Mouse (Mus musculus): Measurements from ENCODE around the gene Eif2b3. TPM values are rescaled to one million over a fixed set of nuclear protein-coding genes. Genes with fewer than 3 reads are reported as not detected.
A peak's percentile ranks its signal among the peaks of the same experiment; 100 is the strongest.

The Eif2b3 gene
- total and polyA plus RNA-seq, 2 experiments = 4.5 to 9.5 TPM

DNA sequence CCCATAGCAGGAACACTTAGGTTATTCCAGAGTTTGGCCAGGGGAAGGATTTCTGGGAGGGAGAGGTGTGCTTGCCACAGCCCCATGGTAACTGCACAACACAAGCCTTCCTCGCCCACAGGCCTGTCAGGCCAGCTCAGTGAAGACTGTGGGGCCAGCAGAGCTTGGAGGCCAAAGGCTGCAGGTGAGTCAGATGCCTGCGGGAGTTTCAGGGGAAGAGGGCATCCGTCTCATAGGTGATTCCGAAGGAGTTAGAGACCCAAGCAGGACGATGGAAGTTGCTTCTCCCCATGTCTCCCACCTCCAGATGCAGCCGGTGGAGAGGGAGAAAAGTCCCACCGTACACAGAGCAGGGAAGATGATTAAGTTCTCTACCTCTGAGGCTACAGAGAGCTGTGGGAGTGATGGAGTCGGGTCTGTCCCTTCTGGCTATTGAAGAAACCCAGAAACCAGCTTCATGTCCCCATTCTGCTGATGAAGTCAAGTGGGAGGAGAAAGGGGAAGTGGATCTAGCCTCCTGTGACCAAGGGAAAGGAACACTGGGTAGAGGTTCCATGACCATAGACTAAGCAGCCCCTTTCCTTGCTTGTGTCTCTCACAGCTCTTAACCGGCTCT lies 107.6 kb downstream of the Eif2b3 start, which contains the start of gene Tctex1d4:
Gene Tctex1d4 (plus strand): TSS at position 120 of the 616 bp plus-strand sequence.
- H3K27ac ChIP-seq (replicated peaks; ENCODE audit: insufficient read depth, low read depth, low read length) = peak within 1 kb of the TSS; percentile 86
- H3K36me3 ChIP-seq (ENCODE audit: control insufficient read depth, insufficient read depth, low read length) = peaks cover 42% of the 10 kb centered on the region
- no peak within 1 kb of the TSS for H3K4me3 ChIP-seq (ENCODE audit: insufficient read depth, low read depth, low read length)
- H3K4me1 ChIP-seq (ENCODE audit: control insufficient read depth, insufficient read depth, low read length) = peaks cover 15% of the 10 kb centered on the region
- WGBS = 75% methylated on average over 9 of the region's 9 CpGs
- TF ChIP-seq CTCF (IDR thresholded peaks at IDR 0.05; ENCODE audit: low read depth, low read length) = no peak
- 0 out of 2 replicates have a peak, but pooled peaks have one; percentile 40 for TF ChIP-seq POLR2A (IDR thresholded peaks at IDR 0.05; ENCODE audit: extremely low read depth, insufficient read depth, low read length)
- H3K9ac ChIP-seq (ENCODE audit: low read depth, low read length) = peak within 1 kb of the TSS; percentile 27; the same call in 1 of the 2 replicates
- H3K79me2 ChIP-seq (ENCODE audit: control insufficient read depth, insufficient read depth, low read length) = no peaks in the 10 kb centered on the region
- no peaks in the 10 kb centered on the region for H3K27me3 ChIP-seq (ENCODE audit: control insufficient read depth, insufficient read depth, low read length)
- DNase-seq (ENCODE audit: extremely low read depth, low read depth, low spot score) = no peak

GRCm38 (mm10) chr4:117127991-117128686 lies 108.9 kb downstream of the Eif2b3 start:
- H3K79me2 ChIP-seq (ENCODE audit: control insufficient read depth, insufficient read depth, low read length) = peaks cover 1% of the 10 kb centered on the region; the same call in 1 of the 2 replicates
- H3K27me3 ChIP-seq (ENCODE audit: control insufficient read depth, insufficient read depth, low read length) = no peaks in the 10 kb centered on the region
- no peak overlapping the region for H3K4me3 ChIP-seq (ENCODE audit: insufficient read depth, low read depth, low read length)
- peaks cover 20% of the 10 kb centered on the region for H3K4me1 ChIP-seq (ENCODE audit: control insufficient read depth, insufficient read depth, low read length)
- peaks cover 48% of the 10 kb centered on the region for H3K36me3 ChIP-seq (ENCODE audit: control insufficient read depth, insufficient read depth, low read length)
- no peak overlapping the region for H3K27ac ChIP-seq (replicated peaks; ENCODE audit: insufficient read depth, low read depth, low read length)
- H3K9ac ChIP-seq (ENCODE audit: low read depth, low read length) = no peak overlapping the region
- TF ChIP-seq POLR2A (IDR thresholded peaks at IDR 0.05; ENCODE audit: extremely low read depth, insufficient read depth, low read length) (0 out of 2 replicates have a peak, but pooled peaks have one; percentile 1), CTCF (IDR thresholded peaks at IDR 0.05; ENCODE audit: low read depth, low read length) (no peak)
- WGBS = 79% methylated on average over 33 of the region's 33 CpGs
- peak; percentile 24 for DNase-seq (ENCODE audit: extremely low read depth, low read depth, low spot score)

- Histone ChIP-seq H3K4me3 (ENCODE audit: insufficient read depth, low read depth, low read length) (peak overlapping the region; percentile 29), H3K4me1 (ENCODE audit: control insufficient read depth, insufficient read depth, low read length) (peaks cover 24% of the 10 kb centered on the region), H3K27me3 (ENCODE audit: control insufficient read depth, insufficient read depth, low read length) (no peaks in the 10 kb centered on the region), H3K36me3 (ENCODE audit: control insufficient read depth, insufficient read depth, low read length) (peaks cover 48% of the 10 kb centered on the region), H3K27ac (replicated peaks; ENCODE audit: insufficient read depth, low read depth, low read length) (peak overlapping the region; percentile 58; the same call in 1 of the 2 replicates), H3K9ac (ENCODE audit: low read depth, low read length) (peak overlapping the region; percentile 85), H3K79me2 (ENCODE audit: control insufficient read depth, insufficient read depth, low read length) (peaks cover 6% of the 10 kb centered on the region; the same call in 1 of the 2 replicates)
- WGBS = 54% methylated on average over 6 of the region's 6 CpGs
- DNase-seq (ENCODE audit: extremely low read depth, low read depth, low spot score) = no peak
- TF ChIP-seq CTCF (IDR thresholded peaks at IDR 0.05; ENCODE audit: low read depth, low read length) (no peak), POLR2A (IDR thresholded peaks at IDR 0.05; ENCODE audit: extremely low read depth, insufficient read depth, low read length) (0 out of 2 replicates have a peak, but pooled peaks have one; percentile 1)
Measured at GRCm38 (mm10) chr4:117130790-117131189, 111.6 kb downstream of the Eif2b3 start.

- no peak for DNase-seq (ENCODE audit: extremely low read depth, low read depth, low spot score)
- peaks cover 24% of the 10 kb centered on the region for H3K4me1 ChIP-seq (ENCODE audit: control insufficient read depth, insufficient read depth, low read length)
- WGBS = 67% methylated on average over 6 of the region's 6 CpGs
Measured at GRCm38 (mm10) chr4:117131198-117131597, 112.0 kb downstream of the Eif2b3 start.

DNA sequence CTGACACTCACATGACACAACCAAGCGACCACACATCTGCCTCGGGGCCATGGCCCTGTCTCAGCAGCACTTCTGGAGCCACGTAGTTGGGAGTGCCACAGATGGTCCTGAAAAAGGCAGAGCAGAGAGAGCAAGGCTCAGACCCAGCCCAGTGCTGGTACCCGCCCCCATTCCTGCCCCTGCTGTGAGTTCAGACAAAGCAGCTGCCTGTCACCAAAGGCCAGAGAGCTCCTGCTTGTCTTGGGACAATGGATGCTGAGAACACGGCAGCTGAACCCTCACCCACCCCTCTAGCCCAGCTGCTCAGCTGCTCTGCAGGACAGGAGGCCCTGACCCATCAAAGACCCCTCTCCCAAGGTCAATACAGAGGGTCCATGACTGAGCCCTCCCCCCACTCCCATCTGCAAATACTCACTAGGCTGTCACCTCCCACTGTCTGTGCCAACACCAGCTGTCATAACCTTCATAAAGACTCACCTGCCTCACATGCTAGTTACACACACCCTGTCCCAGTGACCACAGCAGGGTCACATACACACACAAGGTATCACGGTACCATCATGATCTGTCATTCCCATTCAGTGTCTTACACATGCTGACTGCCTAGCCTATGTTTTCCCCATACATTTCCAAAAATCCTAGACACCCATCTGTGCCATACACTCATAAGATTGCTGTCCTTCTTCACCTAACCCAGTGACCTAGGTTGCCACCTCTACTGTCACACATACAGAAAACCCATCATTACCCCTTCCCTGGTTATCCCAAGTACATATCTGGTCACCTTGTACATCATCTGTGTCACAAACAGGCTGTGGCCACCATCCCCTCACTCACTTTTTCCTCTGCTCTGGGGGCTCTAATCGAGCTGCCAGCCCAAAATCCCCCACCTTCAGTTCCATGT lies 112.9 kb downstream of the Eif2b3 start:
- peak overlapping the region; percentile 82 for H3K4me3 ChIP-seq (ENCODE audit: insufficient read depth, low read depth, low read length)
- no peak for DNase-seq (ENCODE audit: extremely low read depth, low read depth, low spot score)
- TF ChIP-seq CTCF (IDR thresholded peaks at IDR 0.05; ENCODE audit: low read depth, low read length) (no peak), POLR2A (IDR thresholded peaks at IDR 0.05; ENCODE audit: extremely low read depth, insufficient read depth, low read length) (no peak)
- H3K36me3 ChIP-seq (ENCODE audit: control insufficient read depth, insufficient read depth, low read length) = peaks cover 47% of the 10 kb centered on the region
- peak overlapping the region; percentile 85 for H3K9ac ChIP-seq (ENCODE audit: low read depth, low read length)
- H3K27me3 ChIP-seq (ENCODE audit: control insufficient read depth, insufficient read depth, low read length) = no peaks in the 10 kb centered on the region
- WGBS = 44% methylated on average over 7 of the region's 7 CpGs
- peaks cover 21% of the 10 kb centered on the region for H3K4me1 ChIP-seq (ENCODE audit: control insufficient read depth, insufficient read depth, low read length)
- peaks cover 6% of the 10 kb centered on the region; the same call in 1 of the 2 replicates for H3K79me2 ChIP-seq (ENCODE audit: control insufficient read depth, insufficient read depth, low read length)
- H3K27ac ChIP-seq (replicated peaks; ENCODE audit: insufficient read depth, low read depth, low read length) = peak overlapping the region; percentile 58

More at GRCm38 (mm10) chr4:117131198-117131597, 112.0 kb downstream of the Eif2b3 start:
- Histone ChIP-seq H3K9ac (ENCODE audit: low read depth, low read length) (peak overlapping the region; percentile 85), H3K79me2 (ENCODE audit: control insufficient read depth, insufficient read depth, low read length) (peaks cover 6% of the 10 kb centered on the region; the same call in 1 of the 2 replicates), H3K27ac (replicated peaks; ENCODE audit: insufficient read depth, low read depth, low read length) (peak overlapping the region; percentile 58; the same call in 1 of the 2 replicates), H3K4me3 (ENCODE audit: insufficient read depth, low read depth, low read length) (peak overlapping the region; percentile 82), H3K36me3 (ENCODE audit: control insufficient read depth, insufficient read depth, low read length) (peaks cover 48% of the 10 kb centered on the region), H3K27me3 (ENCODE audit: control insufficient read depth, insufficient read depth, low read length) (no peaks in the 10 kb centered on the region)
- TF ChIP-seq POLR2A (IDR thresholded peaks at IDR 0.05; ENCODE audit: extremely low read depth, insufficient read depth, low read length) = no peak
- no peak for TF ChIP-seq CTCF (IDR thresholded peaks at IDR 0.05; ENCODE audit: low read depth, low read length)
